Mouse (Mus musculus) erythroblast, embryonic 14.5 days (primary cell): ENCODE measurements around the gene Ulk4.

ENCODE experiments used
- GATA1 ChIP-seq: IDR thresholded peaks from 2 replicates; pipeline ENCODE4 v1.6.1; 2012; ENCODE audit warnings: low read length, inconsistent platforms, mixed read lengths
- TAL1 ChIP-seq: IDR thresholded peaks from 3 replicates; pipeline ENCODE4 v1.6.1; 2012; ENCODE audit warnings: low read length, inconsistent platforms, mixed read lengths

GRCm38 (mm10) chr9:121277118-121278060 lies at the start of gene Ulk4:
- TF ChIP-seq GATA1 (no peak), TAL1 (no peak)
